Mouse (Mus musculus) mature B cell (primary cell): ENCODE measurements around the gene Spata31d1b.
"Not testable (repeated sequence)": the region's sequence is repeated elsewhere in the genome, so short reads cannot be mapped to it uniquely, and the experiment has no call there.

Experiments used
- in situ Hi-C: fragments of 300-500 bp; cut with MboI; formaldehyde crosslinking; loops from 2 replicates; pipeline ENCODE4 v1.14.3; 2019

Spata31d1b gene

GRCm38 (mm10) chr13:59711984-59712383 lies at the start of gene Spata31d1b:
Gene Spata31d1b, plus strand, starts transcription at chr13:59712284.
- in situ Hi-C loops, result not testable (repeated sequence)

GRCm38 (mm10) chr13:59663939-59664712 lies 48.0 kb upstream of the Spata31d1b start:
- in situ Hi-C loops, result no loop called here

GRCm38 (mm10) chr13:59667763-59668162 lies 44.3 kb upstream of the Spata31d1b start:
- in situ Hi-C loops, result no loop called here

DNA sequence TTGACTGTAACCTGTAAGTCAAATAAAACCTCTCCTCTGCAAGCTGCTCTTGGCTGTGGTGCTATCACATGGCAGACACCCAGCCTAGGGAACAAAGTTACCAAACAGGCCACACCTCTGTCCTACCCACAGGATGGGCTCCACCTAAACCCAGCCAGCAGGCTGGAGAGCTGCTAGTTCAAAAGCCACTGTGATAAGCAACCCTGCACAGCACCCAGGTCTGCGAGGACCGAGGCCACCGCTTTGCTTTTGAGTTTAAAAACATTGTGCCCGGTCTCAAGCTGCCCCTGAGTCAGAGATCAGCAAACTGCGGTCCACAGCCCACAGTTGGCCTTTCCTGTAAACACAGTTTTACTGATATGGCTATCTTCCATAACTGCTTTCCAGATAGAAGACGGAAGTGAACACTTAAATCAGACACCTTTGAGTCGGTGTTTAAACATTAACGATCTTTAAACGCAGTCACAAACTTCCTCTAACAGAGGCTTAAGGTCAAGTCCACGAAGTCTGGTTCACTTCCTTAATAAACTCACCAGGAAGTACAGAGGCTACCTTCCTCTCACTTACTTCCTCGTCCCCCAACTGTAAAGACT lies 43.5 kb upstream of the Spata31d1b start:
- in situ Hi-C loops, result no loop called here

DNA sequence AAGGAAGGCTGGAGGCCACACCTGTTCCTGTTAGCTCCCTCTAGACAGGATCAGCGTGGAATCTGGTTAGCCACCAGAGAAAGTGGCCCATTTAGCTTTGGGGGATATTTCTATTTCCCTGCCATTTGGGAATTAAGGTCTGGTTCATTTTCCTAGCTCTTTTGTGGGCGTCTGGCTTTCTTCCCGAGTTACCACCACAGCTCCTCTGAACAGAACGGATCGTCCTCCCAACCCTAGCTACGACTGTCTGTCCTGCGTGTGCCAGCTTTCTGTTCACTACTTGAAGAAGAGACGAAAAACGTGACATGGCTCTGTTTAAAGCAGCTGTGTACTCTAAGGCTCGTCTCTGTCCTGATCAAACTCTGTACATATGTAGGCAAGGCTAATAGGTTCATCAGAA lies 42.1 kb upstream of the Spata31d1b start:
- in situ Hi-C loops, result no loop called here

- in situ Hi-C loops, result no loop called here
Measured at GRCm38 (mm10) chr13:59671521-59671920, 40.6 kb upstream of the Spata31d1b start.

DNA sequence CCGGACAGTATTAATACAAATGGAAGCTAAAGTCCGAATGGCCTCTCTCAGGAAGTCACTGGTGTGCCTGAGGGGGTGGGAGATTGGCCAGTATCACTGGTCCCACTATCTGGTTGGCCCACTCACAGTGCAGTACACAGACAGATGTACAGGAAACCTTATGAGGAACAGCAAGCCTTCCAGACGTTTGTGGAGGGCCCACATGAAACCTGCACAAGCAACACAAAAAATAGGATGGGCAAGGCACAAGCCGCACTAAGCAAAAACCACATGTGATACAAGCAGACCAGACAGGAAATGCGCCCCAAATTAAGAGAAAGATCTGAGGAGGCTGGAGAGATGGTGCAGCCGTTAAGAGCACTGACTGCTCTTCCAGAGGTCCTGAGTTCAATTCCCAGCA lies 39.8 kb upstream of the Spata31d1b start:
- in situ Hi-C loops, result no loop called here

DNA sequence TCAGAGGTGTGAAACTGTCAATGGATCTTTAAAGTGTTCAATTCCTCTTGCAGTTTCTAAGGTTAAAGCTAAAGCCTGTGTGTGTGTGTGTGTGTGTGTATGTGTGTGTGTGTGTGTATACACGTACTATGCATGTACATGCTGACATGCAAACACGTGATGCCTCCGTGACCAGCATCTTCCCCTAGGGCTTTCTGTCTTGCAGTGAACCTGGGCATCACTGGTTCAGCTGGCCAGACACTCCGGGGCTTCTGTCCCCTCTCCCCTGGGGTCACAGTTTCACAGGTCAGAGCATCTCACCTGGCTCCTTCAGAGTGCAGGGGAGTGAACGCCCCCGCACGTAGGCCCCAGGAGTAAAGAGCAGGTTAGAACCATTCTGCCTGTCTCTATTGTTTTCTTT lies 38.5 kb upstream of the Spata31d1b start:
- in situ Hi-C loops, result no loop called here

DNA sequence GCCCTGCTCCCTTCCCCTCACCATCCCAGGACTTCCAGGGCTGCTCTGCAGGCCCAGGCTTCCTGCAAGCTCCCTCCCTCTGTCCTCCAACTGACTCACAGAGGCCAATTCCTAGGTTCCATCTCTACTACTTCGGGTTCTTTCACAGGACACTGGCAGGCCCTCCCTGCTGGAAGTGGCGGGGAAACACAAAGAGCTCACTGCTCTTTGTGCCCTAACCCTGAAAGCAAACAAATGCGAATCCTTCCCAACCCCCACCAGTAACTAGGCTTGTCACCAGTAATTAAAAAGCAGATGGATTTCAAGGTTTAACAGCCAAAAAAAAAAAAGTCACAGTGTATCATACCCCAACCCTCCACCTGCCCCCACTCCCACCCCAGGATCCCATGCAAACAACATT lies 37.9 kb upstream of the Spata31d1b start:
- in situ Hi-C loops, result no loop called here

DNA sequence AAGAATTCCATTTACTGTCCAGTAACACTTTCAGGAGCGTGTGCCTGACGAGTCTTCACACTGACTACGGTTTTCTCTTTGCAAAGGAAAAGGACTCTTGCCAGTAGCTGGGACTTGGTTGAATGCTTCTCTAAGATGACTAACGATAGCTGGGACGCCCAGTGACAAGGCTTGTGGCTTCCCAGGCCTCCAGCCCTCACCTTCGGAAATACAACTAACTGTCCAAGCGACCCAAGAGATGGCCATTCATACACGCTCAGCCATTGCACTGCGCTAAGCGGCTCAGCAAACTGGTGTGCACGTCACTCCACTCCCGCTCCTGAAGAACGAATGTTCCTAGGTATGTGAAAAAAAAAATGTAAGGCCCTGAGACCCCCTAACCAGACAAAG lies 37.3 kb upstream of the Spata31d1b start:
- in situ Hi-C loops, result no loop called here

- in situ Hi-C loops, result no loop called here
Measured at GRCm38 (mm10) chr13:59675151-59676011, 36.7 kb upstream of the Spata31d1b start, which contains the start of gene Golm1. Gene Golm1, minus strand, starts transcription at chr13:59675811.

- in situ Hi-C loops, result no loop called here
Measured at GRCm38 (mm10) chr13:59676316-59677229, 35.5 kb upstream of the Spata31d1b start.

GRCm38 (mm10) chr13:59679306-59679705 lies 32.8 kb upstream of the Spata31d1b start:
- in situ Hi-C loops, result no loop called here

DNA sequence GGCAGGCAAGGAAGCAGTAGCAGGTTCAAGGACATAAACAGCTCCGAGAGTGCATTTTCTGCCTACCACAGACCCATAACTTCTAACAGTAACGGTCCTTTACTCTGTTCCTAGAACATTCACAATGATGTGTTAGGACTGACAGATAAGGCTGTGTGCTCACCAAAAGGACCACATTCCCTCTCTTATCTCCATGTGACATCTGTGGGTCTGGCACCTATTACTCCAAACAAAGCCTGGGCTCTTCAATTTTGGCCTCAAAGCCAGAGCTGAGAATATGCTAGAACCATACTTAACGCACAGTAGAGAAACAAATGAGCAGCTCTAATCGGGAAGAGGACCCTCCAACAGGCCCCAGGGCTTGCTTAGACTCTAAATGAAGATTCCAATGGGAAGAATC lies 32.2 kb upstream of the Spata31d1b start:
- in situ Hi-C loops, result no loop called here

DNA sequence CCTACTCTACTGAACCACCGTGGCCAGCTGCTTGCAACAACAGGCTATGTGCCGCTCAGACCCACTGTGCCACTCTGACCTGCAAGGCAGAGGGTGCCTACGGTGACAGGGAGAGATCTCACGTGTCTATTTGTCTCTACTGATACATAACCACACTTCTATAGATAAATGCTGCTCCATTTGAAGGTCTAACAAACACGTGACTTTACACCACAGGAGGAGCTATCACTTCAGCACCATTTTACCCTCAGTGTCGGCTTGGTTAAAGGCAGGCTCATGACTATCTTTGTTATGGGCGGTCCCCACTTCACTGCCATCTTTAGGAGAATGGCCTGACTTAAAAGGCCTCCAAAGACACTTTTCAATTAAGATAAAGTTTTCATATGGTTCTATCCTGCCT lies 29.5 kb upstream of the Spata31d1b start:
- in situ Hi-C loops, result no loop called here

- in situ Hi-C loops, result no loop called here
Measured at GRCm38 (mm10) chr13:59685236-59685635, 26.8 kb upstream of the Spata31d1b start.

DNA sequence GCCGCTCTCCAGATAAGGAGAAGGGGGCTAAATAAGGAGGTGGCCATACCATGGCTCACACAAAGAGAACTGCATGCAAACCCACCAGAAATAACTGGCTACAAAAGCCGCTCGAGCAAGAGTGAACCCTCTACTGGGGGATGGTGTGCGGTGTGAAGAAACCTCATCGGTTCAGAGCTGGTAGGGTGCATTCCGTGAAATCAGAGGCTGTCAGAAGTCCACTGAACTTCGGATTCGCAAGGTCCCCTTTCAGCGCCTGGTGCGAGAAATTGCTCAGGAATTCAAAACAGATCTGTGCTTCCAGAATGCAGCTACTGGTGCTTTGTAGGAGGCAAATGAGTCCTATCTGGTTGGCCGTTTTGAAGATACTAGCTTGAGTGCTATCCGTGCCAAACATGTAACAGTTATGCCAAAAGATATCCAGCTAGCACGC lies 23.7 kb upstream of the Spata31d1b start:
- in situ Hi-C loops, result no loop called here

GRCm38 (mm10) chr13:59689313-59689712 lies 22.8 kb upstream of the Spata31d1b start:
- in situ Hi-C loops, result no loop called here

DNA sequence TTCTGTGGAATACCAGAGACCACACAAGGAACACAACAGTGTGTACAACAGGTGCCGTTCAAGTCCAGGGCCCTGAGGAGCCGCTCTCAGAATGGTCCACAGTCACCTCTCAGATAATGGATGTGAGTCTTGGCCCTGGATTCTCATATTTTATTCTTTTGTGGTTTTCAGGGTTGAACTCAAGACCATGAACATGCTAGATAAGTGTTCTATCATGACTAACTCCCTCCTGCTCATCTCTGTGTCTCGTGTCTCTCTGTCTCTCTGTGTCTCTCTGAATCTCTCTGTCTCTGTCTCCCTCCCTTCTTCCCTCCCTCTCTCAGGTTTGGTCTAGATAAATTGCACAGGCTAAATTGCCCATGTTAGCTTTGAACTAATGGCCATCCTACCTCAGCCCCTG lies 22.2 kb upstream of the Spata31d1b start:
- in situ Hi-C loops, result no loop called here

GRCm38 (mm10) chr13:59690576-59690975 lies 21.5 kb upstream of the Spata31d1b start:
- in situ Hi-C loops, result no loop called here

DNA sequence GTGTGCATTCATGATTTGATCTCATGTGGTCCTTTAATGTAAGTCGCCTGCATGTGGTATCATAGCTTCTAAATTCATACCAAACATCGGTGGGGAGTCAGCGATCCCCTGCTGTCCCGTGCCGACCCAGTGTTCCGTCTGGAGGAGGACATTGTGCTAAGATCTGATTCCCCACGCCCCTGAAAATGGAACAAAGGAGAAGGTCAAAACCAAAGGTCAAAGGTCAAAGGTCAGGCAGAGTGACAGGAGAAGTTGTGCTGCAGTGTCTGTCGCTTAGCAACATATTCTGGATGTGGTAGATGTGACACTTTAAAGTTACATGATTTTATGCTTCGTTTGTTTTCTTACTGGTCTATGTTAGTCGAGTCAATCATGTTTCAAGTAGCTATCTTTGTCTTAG lies 20.6 kb upstream of the Spata31d1b start:
- in situ Hi-C loops, result no loop called here
